Mouse (Mus musculus) ovary, postnatal 10 days (tissue): ENCODE data around the gene Gm10408.
"Not testable (repeated sequence)": the region's sequence is repeated elsewhere in the genome, so short reads cannot be mapped to it uniquely, and the experiment has no call there.

Experiments used
- DNase-seq: peaks from one replicate; pipeline ENCODE4 v3.0.0; 2022; ENCODE audit warnings: low spot score

Gm10408 gene

GRCm38 (mm10) chr14:3449079-3449478 is at the start of gene Gm10408:
Gene Gm10408 (plus strand): TSS chr14:3449379.
- DNase-seq = not testable (repeated sequence)

GRCm38 (mm10) chr14:3412314-3412713 is 36.9 kb upstream of the Gm10408 start, which contains the start of gene Gm10409:
Gene Gm10409 (plus strand): TSS chr14:3412614.
- DNase-seq = not testable (repeated sequence)

GRCm38 (mm10) chr14:3427803-3428202 is 21.4 kb upstream of the Gm10408 start, which contains the start of gene Gm3005:
Gene Gm3005 (plus strand): TSS chr14:3428103.
- DNase-seq = not testable (repeated sequence)
